Mouse (Mus musculus) kidney, postnatal 36 days (tissue): Measurements from ENCODE around the gene Lsamp.

Experiments
- DNase-seq, 2 experiments: peaks; one replicate each; pipeline ENCODE4 v3.0.0; 2021 to 2022; ENCODE audit warnings: mixed read lengths in 2 of 2

Lsamp gene

DNA sequence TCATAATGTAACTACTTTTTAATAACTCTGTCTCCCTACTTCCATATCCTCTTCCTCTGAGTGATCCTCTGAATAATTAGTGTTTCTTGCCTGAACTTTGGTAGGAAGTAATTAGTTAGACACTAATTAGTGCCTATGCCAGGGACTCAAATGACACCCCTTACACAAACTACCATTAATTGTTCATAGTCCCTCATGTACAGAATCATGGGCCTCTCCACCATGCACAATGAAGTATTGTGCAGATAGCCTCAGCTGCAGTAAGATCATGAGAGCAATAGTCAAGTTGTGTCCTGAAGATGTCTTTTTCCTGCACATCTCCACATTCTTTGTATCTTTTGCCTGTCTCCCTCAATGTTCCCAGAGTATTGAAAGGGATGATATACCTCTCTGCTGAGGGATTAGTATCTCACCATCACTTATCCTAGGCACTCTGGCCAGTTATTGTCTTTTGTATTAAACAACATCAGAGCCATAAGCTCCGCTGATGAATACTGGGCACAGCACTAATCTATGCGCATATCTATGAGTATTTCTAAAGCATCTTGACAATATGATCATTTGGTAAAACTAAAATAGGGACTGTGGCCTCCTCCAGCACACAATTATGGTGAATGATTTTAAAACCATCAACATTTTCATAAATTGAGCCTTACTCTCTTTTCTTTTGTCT is 1292.0 kb downstream of the Lsamp start:
- no peak for DNase-seq

DNA sequence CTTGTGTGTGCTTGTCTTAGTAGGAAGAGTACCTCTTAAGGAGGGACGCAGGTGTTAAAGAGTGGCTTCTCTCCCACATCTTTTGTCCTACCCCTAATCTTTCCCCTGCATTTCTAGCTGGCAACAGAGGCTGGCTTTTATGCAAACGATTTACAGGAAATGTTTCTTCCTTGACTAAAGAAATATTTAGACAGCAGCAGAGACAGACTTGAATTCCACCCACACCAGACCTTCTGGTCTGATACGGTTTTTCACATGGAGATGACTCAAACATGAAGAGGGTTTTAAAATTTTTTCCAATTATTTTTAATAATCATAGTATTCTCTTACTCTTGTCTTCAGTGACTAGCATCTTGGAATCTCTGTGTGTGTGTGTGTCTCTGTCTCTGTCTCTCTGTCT is 1333.8 kb downstream of the Lsamp start:
- DNase-seq: no peak

DNA sequence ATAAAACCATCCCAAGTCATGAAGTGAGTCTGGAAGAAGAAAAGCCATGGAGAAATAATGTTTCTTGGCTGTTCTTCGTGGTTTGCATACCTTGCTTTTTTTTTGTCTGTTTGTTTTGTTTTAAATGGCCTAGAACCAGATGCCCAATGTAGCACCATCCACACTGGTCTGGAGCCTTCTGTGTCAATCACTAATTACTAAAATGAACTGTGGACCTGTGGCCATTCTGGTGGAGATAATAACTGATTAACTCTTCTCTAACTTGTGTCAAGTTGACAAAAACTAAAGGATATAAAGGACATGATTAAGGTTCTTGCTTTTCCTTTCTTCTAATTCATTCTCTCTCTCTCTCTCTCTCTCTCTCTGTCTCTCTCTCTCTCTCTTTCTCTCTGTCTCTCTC is 1359.3 kb downstream of the Lsamp start:
- DNase-seq: peak; percentile 12 to 31

DNA sequence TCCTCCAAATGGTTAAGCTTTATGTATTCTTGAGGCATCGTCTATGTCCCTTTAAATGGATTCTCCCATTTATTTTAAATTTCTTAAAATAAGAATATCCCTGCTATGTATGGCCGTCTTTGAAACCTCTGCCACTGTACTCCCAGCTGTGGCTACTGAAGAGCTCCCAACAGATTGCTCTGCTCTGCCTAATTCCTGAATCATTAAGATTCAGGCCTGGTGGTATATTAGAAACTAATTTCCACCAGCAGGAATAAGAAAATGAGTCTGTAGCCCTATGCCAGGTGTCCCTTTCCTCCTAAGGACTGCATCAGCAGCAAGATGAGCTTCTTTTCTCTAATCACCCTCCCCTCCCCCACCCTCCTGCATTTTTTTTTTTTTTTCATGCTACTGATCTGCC is 1381.0 kb downstream of the Lsamp start:
- no peak for DNase-seq

DNA sequence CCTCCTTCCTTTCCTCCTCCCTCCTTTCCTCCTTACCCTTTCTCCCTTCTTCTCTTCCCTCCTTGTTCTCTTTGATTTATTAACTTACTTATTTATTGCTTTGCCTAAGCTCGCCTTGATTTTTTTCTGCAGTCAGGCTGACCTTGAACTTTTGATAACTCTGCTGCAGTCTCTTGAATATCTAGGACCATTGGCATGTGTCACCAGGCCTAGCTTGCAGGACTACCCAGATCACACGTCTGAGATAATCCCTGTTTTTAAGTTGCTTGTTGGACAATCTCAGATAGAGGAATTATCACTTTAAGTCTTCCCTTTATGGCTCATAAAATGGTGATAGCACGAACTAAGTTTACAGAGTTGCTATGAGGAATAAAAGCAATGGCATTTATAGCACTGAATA is 1399.5 kb downstream of the Lsamp start:
- DNase-seq: no peak

DNA sequence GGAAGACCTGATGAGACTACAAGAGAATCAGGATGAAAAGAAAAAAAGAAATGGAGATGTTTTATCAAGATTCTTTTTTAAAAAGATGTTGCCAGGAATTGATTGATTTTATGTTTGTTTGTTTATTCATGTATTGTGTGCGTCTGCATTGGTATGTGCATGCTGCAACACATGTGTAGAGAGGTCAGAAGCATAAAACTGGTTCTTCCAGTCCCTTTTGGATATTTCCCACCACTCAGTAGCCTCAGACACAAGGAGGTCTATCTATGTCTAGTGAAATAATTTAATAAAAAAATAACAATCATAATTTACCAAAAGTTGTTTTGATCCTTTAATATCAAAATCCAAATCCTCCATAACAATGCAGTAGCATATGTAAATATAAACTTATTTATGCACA is 1400.1 kb downstream of the Lsamp start:
- DNase-seq: no peak

DNA sequence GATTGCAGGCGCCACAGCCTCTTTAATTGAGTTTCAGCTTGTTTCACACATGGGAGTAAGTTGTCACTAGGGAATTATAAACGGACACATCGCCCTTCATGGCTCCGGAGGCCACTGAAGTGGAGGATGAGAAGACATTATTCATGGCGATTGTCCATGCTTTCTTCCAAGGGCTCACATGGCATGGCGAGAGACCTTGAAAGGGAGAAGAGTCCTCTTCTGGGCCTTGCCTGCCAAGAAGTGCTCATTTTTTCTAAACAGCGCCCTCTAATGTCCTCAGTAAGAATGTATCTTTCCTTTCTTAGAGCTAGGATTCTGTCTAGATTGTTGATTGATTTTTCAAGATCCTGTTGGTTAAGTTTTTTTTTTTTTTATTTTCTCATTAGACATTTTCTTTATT is 1424.7 kb downstream of the Lsamp start:
- peak; percentile 6 to 7 for DNase-seq

DNA sequence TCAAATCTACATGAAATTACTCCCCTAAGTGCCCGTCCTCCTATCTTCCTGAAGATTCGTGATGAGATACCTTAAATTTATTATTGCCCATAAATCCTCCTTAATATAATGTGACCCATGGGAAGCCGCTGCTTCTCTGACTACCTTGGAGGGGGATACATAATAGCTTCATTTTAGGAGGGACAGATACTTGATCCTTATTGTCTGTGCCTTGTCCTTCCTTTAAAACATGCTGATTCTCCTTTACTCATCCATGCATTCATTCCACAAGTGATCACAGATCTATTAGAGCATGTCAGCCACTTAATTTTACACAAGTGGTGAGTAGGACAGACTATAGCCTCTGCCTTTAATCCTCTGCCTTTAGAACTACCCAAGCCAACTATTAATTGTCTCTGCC is 1426.5 kb downstream of the Lsamp start:
- DNase-seq: no peak

DNA sequence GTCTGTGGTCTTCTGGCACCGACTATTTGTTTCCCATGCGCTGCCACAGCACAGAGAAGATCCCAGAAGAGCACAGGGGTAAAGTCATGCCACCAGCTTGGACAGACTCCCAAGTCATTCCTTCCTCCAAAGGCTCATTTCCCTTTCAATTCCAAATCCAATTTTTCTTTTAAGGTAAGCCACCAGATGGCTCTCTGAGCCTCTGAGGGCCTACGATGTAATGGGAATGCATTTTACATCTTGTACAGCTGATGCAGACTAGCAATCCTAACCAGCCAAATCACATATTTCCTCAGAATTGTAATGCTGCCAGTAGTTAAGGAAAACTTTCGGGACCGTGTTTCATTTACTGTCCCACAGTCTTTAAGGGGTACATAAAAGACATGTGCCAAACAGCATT is 1433.2 kb downstream of the Lsamp start:
- DNase-seq: no peak

DNA sequence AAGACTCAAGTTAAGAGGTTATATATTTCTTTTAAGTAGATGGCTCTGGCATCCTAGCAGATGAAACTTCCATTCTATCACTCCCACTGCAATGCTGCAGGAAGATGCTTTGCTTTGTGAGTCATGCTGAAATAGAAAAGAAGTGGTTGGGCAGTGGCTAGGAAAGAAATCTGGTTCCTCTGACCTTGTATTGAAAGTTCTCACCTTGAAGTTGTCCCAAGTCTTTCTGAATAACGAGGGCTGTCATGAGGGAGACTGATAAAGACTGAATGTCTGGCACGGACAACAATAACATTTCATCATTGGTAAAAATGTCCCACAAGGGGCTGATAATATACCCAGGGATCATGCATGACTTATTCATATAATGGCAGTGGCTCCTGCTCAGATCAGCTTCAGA is 1483.2 kb downstream of the Lsamp start:
- DNase-seq: no peak

DNA sequence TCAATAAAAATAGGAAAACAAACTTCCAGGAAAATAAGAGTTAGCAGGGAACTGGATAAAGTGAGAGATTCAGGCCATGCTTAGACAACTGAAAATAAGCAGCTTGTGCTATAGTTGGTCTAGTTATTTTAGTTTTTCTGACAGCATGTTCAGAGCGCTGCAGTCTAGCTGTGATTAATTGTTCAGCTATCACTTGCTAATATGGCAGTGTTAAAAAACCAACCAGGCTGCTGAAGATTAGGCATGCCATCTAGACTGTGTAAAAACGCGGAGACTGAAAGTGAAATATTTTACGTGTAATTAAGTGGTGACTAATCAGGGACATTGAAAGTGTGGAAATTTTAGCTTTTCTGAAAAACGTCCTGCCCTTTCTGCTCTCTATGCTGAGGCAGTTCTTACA is 1494.5 kb downstream of the Lsamp start:
- DNase-seq: no peak

DNA sequence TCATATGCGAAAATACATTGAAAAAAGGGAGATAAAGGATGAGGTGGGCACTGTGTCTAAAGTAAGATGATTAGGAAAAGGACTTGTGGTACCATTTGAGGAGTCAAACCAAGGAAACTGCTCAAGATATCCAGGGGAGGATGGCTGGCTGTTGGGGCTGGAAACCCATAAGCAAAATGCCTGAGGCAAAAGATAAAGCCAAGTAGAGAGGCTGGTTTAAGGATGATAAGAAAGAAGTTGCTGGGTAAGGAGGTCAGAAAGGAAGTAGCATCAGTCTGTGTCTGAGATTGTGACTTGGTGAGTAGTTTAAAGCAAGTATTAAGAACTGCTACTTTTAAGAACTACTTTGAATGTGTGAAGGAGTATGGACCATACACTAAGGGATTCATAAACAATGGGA is 1497.7 kb downstream of the Lsamp start:
- no peak for DNase-seq

DNA sequence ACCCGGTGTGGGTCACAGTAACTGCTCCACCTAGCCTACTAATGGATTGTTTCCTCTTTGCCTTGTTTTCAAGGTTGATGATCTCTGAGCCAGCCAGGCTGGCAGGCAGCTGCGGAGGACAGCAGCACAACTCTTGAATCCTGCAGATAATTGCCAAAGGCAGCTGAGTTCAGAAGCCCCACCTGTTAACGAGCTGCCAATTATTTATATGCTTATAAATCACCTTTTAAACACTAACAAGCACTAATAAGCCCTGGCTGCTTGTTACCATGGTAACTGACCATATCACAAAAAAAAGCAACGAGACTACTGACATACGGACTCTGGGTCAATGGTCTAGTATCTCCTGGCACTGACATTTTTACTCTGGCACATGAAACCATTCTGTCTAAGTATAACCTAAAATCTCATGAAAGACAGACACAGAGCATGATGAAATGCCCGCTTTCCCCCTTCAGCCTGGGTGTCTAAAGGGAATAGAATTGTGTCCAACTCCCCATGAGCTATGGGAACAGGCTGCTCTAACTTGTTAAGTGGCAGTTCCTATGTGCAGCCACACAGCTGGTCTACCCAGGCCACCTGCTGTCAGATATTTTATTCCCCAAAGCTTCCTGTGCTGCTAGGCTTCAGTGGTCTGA is 1526.9 kb downstream of the Lsamp start:
- peak in 1 of 2 experiments; percentile 14 for DNase-seq

DNA sequence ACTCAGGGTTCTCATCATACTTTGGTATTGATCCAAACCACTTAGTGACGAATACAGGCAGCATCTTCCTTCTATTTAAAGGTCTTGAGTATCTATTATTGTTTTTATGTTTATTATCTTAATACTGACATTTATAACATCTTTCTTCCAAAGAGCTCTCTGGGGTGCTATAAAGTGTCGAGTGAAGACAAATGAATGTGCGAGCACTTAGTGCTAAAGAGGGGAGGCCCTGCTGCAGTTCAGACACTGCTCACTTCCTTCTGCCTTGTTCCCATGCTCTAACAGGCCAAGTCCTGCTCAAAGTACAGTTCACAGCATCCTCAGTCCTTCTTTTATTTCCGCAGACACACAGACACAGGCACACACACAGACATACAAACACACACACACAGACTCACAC is 1537.4 kb downstream of the Lsamp start:
- DNase-seq: no peak

DNA sequence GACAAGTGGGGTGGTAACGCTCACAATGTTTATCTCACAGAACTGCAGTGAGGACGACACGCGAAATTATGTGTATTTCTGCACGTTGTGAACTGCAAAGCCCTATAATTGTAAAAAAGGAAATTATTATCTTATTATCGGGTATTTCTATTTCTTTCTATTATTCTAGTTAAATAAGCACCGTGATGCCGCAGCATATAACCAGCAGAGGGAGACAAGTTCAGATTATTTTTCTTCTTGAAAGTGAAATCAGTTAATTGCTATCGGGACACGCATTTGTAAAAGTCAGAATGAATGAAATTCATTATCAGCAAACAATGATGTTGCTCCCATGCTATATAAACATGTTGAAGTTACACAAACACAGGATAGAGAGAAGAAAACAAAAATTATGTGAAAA is 1540.1 kb downstream of the Lsamp start:
- no peak for DNase-seq

DNA sequence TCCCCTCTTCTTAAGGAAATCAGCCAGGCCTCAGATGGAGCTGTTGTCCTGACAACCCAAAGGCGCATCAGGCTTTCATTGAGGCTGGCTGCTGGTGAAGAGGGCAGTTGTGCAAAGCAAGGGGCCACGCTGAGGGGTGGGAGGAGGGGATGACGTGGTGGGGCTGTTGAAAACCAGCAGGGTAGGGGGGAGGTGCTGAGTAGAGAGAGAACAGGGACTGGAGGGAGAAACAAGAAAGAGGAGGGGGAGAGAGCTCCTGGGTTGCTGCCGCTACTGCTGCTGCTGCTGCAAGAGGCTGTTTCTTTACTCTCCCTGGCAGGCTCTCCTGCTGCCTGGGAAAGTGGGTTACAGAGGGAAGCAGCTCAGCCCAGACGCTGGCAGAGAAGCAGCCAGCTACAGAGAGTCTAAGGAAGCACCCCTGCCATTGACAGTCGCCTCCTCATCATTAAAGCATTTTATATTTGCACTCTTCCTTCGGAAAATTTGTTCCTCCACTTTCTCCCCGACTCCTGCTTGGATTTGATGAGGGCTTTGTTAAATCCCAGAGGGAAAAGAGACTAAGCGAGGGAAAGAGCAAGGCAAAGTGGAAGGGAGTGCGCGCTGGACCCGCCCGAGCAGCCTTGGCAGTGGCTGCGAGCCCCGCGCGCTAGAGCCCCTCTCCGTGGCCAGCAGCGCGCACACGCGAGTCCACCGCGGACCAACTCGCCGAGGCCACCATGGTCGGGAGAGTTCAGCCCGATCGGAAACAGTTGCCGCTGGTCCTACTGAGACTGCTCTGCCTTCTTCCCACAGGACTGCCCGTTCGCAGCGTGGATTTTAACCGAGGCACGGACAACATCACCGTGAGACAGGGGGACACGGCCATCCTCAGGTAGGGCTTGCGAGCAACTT is 1548.7 kb downstream of the Lsamp start:
- no peak for DNase-seq

DNA sequence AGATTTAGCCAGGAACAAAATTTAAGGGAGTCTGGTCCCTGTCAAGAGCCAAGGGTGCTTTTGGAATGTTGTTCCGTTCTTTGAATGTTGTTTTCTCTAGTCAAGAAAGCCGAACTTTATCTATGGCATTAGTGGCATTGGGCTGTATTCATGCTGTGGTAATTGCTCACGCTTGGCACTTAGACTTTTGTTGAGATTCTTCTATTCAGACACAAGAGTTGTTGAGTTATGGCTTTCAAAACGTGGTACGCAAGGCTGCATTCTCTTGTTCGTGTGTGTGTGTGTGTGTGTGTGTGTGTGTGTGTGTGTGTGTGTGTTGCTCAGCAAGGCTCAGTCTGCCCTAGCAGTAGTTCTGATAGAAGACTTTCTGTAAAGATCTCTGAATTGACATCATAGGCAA is 1549.5 kb downstream of the Lsamp start:
- DNase-seq: no peak

DNA sequence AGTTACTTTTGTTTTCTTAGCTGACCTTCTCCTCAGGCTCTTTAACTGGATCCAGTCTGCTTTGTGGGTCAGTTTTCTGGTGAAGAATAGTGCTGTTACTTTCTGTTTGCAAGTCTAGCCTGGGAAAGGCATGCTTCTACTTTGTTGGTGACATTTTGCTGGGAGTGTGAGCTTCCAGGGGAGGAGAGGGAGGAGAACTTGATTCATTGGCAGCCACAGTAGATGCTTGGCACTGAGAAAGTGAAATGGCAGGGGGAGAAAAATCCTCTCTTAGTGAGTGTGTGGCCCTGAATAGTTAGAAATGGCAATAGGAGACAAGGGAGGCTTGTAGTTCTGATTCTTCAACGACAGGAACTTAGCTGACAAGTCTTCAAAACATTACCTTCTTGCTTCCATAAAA is 1551.6 kb downstream of the Lsamp start:
- DNase-seq: no peak

DNA sequence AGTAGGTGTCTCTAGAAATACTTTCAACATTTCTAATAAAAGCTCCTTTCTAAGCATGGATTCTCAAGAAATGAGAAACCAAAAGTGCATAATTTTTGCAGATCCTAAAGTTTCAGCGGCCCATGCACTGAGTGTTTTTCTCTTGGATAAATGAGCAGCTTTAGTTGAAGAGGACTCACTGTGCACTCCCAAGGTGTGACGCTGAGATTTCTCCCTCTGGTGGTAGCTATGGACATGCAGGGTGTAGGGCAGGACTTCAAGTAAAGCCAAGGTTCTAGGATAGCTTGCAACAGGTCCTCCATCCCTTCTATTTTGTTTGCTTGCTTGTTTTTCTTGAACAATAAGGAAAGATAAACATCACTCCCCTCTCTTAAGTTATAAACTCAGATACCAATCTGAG is 1558.5 kb downstream of the Lsamp start:
- DNase-seq: peak in 1 of 2 experiments; percentile 7

DNA sequence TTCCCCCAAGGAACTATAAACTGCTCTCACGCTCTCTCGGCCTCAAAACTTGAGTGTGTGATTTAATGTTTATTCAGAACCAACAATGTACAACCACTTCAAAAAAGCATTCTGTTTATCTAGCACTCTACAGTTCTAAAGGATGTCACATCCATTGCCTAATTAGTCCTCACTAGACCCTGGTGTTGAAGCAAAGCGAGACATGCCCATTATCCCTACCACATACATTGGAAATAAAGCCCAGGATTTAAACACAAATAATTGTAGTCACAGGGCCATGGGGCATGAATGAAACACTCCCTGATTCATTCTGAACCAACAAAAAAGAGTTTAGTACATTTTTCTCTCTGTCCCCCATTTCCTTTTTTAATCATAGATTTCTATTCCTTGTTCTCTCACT is 1567.0 kb downstream of the Lsamp start:
- no peak for DNase-seq

DNA sequence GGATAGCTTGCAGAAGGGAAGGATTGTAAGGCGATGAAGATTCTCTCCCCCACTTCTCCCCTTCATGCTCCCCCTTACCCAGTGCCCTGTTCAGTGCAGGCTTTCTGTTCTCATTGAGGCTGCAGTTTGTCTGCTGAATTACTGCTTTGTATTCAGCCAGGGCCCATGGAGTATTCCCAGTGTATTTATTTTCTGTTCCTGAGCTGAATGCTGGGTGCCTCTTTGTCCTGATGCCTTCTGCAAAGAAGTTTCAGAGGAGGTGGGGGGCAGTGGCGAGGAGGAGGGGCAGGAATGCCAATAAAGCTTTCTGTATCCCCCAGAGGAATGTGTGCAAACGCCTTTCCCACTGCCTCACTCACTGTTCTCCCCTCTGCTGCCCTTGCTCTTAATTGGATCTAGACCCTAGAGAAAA is 1567.7 kb downstream of the Lsamp start:
- no peak for DNase-seq

DNA sequence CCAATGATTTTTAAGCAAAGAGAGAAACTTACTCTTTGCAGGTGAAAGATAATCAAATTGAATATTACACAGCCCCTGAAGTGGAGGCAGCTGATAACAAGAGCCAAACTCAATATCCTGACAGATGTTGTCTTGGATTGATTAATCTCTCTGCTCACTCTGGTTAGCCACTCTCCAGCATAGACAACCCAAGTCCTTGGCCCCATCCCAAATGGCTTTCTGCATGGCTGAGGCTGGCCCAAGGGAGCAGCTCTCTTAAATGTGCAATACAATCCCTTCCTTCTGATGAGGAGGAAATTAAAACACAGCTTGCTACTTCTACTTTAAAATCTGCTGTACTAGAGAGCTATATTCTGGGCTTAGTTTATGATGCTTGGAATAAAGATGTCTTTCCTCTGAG is 1572.9 kb downstream of the Lsamp start:
- peak in 1 of 2 experiments; percentile 8 for DNase-seq

DNA sequence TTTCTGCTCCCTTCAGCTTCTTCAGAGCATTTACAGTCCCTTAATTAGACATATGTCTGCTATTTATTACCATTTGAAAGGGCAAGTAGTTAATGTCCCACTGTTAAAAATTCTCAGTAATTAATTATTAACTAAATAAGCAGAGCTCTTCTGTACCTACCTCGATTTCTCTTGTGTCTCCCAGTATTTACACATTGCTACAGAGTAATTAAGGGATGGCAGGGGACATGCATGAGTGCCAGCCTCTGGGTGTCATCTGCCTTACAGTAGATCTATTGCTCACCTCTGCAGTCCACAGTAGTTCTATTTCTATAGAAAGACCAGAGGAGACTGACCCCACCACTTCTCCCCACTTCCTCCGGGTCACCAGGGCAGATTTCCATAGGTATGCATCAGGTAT is 1581.1 kb downstream of the Lsamp start:
- no peak for DNase-seq
